Mouse (Mus musculus): ENCODE results near the gene Padi6.

DNA sequence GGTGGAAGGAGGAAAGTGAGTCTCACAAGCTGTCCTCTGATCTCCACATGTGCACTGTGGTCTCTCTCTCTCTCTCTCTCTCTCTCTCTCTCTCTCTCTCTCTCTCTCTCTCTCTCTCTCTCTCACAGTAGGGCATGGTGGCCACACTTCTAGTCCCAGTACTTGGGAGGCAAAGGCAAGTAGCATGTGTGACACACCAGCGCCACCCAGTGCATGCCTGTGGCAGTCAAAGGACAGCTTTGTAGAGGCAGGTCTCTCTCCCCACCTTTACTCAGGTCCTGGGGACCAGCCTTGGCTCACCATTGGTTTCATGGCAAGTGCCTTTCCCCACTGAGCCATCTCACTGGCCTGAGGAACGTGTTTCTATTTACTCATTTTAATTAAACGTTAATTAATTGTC is 2.2 kb upstream of the Padi6 start:
- TF ChIP-seq GATA1 (IDR thresholded peaks at IDR 0.05; ENCODE audit: borderline replicate concordance, low read length): no peak
- no peak for TF ChIP-seq FLI1 (IDR thresholded peaks at IDR 0.05; ENCODE audit: low read length)
